Comparison of ENCODE assay signal across 8 mouse cellular contexts in genomic region chr1:153126491-153127381, GRCm38 (mm10). TPM values are rescaled to one million over a fixed set of nuclear protein-coding genes. Genes with fewer than 3 reads are reported as not detected.
DNase-seq lines count a peak whose midpoint lies in the region; ATAC-seq and TF ChIP-seq lines count a peak whose summit lies in the region.

No protein-coding gene starts in this region.

- TF ChIP-seq EP300 in heart, postnatal 0 days (IDR thresholded peaks at IDR 0.05; ENCODE audit: low read depth), result no peak

- H3K9me3 ChIP-seq in embryonic facial prominence, embryonic 14.5 days (ENCODE audit: control insufficient read depth, low read length), result no peaks in the 10 kb centered on the region
- no peaks in the 10 kb centered on the region for H3K9me3 ChIP-seq in heart, postnatal 0 days (replicated peaks; ENCODE audit: control insufficient read depth, low read length)
- H3K9me3 ChIP-seq in stomach, embryonic 15.5 days, result no peaks in the 10 kb centered on the region
- H3K9me3 ChIP-seq in midbrain, embryonic 15.5 days, result no peaks in the 10 kb centered on the region

- no peak for TF ChIP-seq CTCF in heart, postnatal 0 days (IDR thresholded peaks at IDR 0.05; ENCODE audit: low read depth)

- DNase-seq in ovary, postnatal 14 days (ENCODE audit: low spot score), result peak; percentile 41
- DNase-seq in ovary, postnatal 10 days (ENCODE audit: low spot score), result no peak
- peak; percentile 67 for DNase-seq in embryonic facial prominence, embryonic 14.5 days (ENCODE audit: low spot score)
- peak; percentile 46 for DNase-seq in heart, postnatal 0 days (ENCODE audit: low spot score)
- no peak for DNase-seq in c-Kit-positive CD71-positive TER-119-positive erythroid progenitor cells, embryonic 14.5 days (ENCODE audit: low spot score)
- no peak for DNase-seq in urinary bladder, postnatal 10 days (ENCODE audit: low spot score)

- H3K4me2 ChIP-seq in embryonic facial prominence, embryonic 14.5 days (ENCODE audit: low read depth, low read length), result no peak overlapping the region
- H3K4me2 ChIP-seq in heart, postnatal 0 days (ENCODE audit: low read depth, low read length), result no peak overlapping the region
- H3K4me2 ChIP-seq in stomach, embryonic 15.5 days, result no peak overlapping the region
- no peak overlapping the region for H3K4me2 ChIP-seq in midbrain, embryonic 15.5 days

- no peak overlapping the region for H3K4me3 ChIP-seq in embryonic facial prominence, embryonic 14.5 days (ENCODE audit: low read depth, low read length)
- H3K4me3 ChIP-seq in heart, postnatal 0 days (ENCODE audit: low read depth, low read length), result no peak overlapping the region
- H3K4me3 ChIP-seq in stomach, embryonic 15.5 days (replicated peaks), result no peak overlapping the region
- no peak overlapping the region for H3K4me3 ChIP-seq in midbrain, embryonic 15.5 days

- peak; percentile 75; the same call in 1 of the 2 replicates for ATAC-seq in embryonic facial prominence, embryonic 14.5 days (ENCODE audit: low read depth)
- ATAC-seq in heart, postnatal 0 days (ENCODE audit: insufficient read depth, low read depth), result peak; percentile 36
- ATAC-seq in stomach, embryonic 15.5 days (ENCODE audit: insufficient read depth, low FRiP score, low read depth), result peak; percentile 63; the same call in 1 of the 2 replicates
- ATAC-seq in midbrain, embryonic 15.5 days (replicated peaks), result no peak

- H3K36me3 ChIP-seq in embryonic facial prominence, embryonic 14.5 days (ENCODE audit: control insufficient read depth, insufficient read depth, low read length), result no peaks in the 10 kb centered on the region
- peaks cover 6% of the 10 kb centered on the region; the same call in 1 of the 2 replicates for H3K36me3 ChIP-seq in heart, postnatal 0 days (replicated peaks; ENCODE audit: control insufficient read depth, insufficient read depth, low read length)
- H3K36me3 ChIP-seq in stomach, embryonic 15.5 days, result no peaks in the 10 kb centered on the region
- H3K36me3 ChIP-seq in midbrain, embryonic 15.5 days (replicated peaks), result no peaks in the 10 kb centered on the region

- 78% methylated on average over 15 of the region's 15 CpGs for WGBS in embryonic facial prominence, embryonic 14.5 days
- WGBS in heart, postnatal 0 days, result 51% methylated on average over 15 of the region's 15 CpGs
- 61% methylated on average over 15 of the region's 15 CpGs for WGBS in stomach, embryonic 15.5 days
- WGBS in midbrain, embryonic 15.5 days, result 90% methylated on average over 15 of the region's 15 CpGs

- H3K4me1 ChIP-seq in embryonic facial prominence, embryonic 14.5 days (ENCODE audit: control insufficient read depth, insufficient read depth, low read length), result no peaks in the 10 kb centered on the region
- H3K4me1 ChIP-seq in heart, postnatal 0 days (ENCODE audit: control insufficient read depth, insufficient read depth), result peaks cover 39% of the 10 kb centered on the region
- H3K4me1 ChIP-seq in stomach, embryonic 15.5 days, result peaks cover 7% of the 10 kb centered on the region; the same call in 1 of the 2 replicates
- H3K4me1 ChIP-seq in midbrain, embryonic 15.5 days, result no peaks in the 10 kb centered on the region

- no peak overlapping the region for H3K9ac ChIP-seq in embryonic facial prominence, embryonic 14.5 days (ENCODE audit: low read depth, low read length)
- H3K9ac ChIP-seq in heart, postnatal 0 days (replicated peaks; ENCODE audit: low read depth, low read length), result no peak overlapping the region
- no peak overlapping the region for H3K9ac ChIP-seq in stomach, embryonic 15.5 days
- no peak overlapping the region for H3K9ac ChIP-seq in midbrain, embryonic 15.5 days

- H3K27ac ChIP-seq in embryonic facial prominence, embryonic 14.5 days (replicated peaks; ENCODE audit: low read depth, low read length), result no peak overlapping the region
- H3K27ac ChIP-seq in heart, postnatal 0 days (ENCODE audit: low read depth), result peak overlapping the region; percentile 58
- peak overlapping the region; percentile 52 for H3K27ac ChIP-seq in stomach, embryonic 15.5 days
- H3K27ac ChIP-seq in midbrain, embryonic 15.5 days, result no peak overlapping the region

- no peaks in the 10 kb centered on the region for H3K27me3 ChIP-seq in embryonic facial prominence, embryonic 14.5 days (replicated peaks; ENCODE audit: control insufficient read depth, insufficient read depth, low read length)
- H3K27me3 ChIP-seq in heart, postnatal 0 days (ENCODE audit: control insufficient read depth, insufficient read depth, low read length), result no peaks in the 10 kb centered on the region
- no peaks in the 10 kb centered on the region for H3K27me3 ChIP-seq in stomach, embryonic 15.5 days (replicated peaks)
- no peaks in the 10 kb centered on the region for H3K27me3 ChIP-seq in midbrain, embryonic 15.5 days (replicated peaks)

RNA-seq across cellular contexts. Expression of gene Lamc2, which starts 59.5 kb away (rescaled TPM):
- polyA plus RNA-seq in embryonic facial prominence, embryonic 14.5 days (2014; fragmentation: Nextera tagmentation; extraction: Ambion mirVana), result 10.7 and 12.4 TPM in 2 replicates
- total RNA-seq in heart, postnatal 0 days (2014; rRNA removed; ENCODE audit: low replicate concordance), result 10.2 and 13.2 TPM in 2 replicates
- polyA plus RNA-seq in heart, postnatal 0 days (2015; fragmentation: Nextera tagmentation; extraction: Ambion mirVana), result 4.1 and 6.0 TPM in 2 replicates
- polyA plus RNA-seq in stomach, embryonic 15.5 days (2015; fragmentation: Nextera tagmentation; extraction: Ambion mirVana), result 12.9 and 13.4 TPM in 2 replicates
- 1.9 TPM in 2 replicates for polyA plus RNA-seq in midbrain, embryonic 15.5 days (2015; fragmentation: Nextera tagmentation; extraction: Ambion mirVana)

Comparison
In these comparisons a context has a peak if more than half of its experiments do, and no peak if none do; other contexts are left out.
1. DNase-seq: peak in ovary, postnatal 14 days (single experiment), embryonic facial prominence, embryonic 14.5 days (single experiment) and heart, postnatal 0 days (single experiment); none in ovary, postnatal 10 days (single experiment), c-Kit-positive CD71-positive TER-119-positive erythroid progenitor cells, embryonic 14.5 days (single experiment) and urinary bladder, postnatal 10 days (single experiment).
2. H3K27ac ChIP-seq: peak in heart, postnatal 0 days (single experiment) and stomach, embryonic 15.5 days (single experiment); none in embryonic facial prominence, embryonic 14.5 days (single experiment) and midbrain, embryonic 15.5 days (single experiment).